Mouse (Mus musculus): ENCODE results near the gene Arhgef3. TPM values are rescaled to one million over a fixed set of nuclear protein-coding genes. Genes with fewer than 3 reads are reported as not detected.

Gene Arhgef3
- polyA plus RNA-seq, 1 experiment from 2014 or later, result 18.5 TPM

DNA sequence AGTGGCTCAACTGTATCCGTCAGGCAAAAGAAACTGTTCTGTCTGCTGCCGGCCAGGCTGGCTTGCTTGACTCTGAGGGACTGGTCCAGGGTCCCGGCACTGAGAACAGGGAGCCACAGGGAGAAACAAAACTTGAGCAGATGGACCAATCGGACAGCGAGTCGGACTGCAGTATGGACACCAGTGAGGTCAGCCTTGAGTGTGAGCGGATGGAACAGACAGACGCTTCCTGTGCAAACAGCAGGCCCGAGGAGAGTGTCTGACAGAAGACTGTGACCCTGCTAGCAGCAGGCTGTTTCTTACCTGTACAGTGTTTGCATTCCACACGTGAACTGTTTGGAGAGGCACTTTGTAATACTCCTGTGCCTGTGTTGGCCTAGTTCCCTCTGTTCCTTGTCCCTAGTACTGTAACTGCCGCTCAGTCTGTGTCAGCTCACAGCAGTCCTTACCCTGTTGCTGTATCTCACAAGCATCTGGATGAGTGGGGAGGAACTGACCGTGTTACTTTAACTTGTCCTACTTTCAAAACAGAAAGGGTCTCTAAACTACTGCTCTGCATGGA, 287.1 kb downstream of the Arhgef3 start:
- peak overlapping the region; percentile 49; the same call in 1 of the 2 replicates for H3K27ac ChIP-seq (ENCODE audit: low read length)
- H3K36me3 ChIP-seq (ENCODE audit: control insufficient read depth, insufficient read depth), result peaks cover 24% of the 10 kb centered on the region

DNA sequence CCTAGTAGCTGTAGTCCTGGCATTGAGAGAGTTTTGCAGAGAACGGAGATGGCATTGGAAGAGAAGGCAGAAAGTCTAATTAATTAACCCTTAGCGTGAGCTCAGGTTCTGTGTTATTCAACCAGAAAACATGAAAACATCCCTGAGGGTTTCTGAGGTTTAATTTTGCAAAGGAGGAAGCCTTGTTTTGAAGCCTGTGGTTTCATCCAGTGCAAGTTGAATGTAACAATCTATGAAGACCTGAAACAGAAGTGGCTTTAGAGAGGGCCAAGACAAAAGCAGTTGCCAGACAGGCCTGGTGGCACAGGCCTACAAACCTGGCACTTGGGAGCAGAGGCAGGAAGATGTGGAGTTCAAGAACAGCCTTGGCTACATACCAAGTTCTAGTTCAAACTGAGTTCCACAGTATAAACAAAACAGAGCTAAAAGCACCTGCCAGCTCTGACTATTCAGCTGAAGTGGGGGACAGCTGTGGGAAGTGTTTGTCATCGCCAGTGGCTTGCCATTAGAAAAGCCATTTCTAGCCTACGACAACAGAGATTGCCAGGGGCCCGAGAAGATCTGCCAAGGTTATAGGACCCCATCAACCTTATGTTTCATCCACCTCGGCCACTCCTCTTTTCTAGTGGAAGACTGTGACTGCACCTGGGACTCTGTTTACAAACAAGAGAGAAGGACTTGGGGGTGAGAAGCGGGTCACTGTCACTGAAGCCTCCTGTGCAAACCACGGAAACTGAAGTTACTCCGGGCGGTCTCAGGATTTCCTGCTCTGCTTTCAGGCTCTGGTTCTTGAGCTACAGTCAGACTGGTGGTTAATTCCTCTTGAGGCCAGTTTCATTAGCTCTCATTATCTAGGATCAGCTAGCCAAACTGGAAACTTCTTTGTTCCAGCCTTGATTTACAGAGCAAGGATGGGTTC, 287.9 kb downstream of the Arhgef3 start:
- Histone ChIP-seq H3K4me3 (ENCODE audit: low read length) (no peak overlapping the region), H3K27me3 (ENCODE audit: control insufficient read depth, insufficient read depth, low read length) (no peaks in the 10 kb centered on the region), H3K9me3 (replicated peaks; ENCODE audit: control insufficient read depth, low read length) (no peaks in the 10 kb centered on the region; the same call in 1 of the 2 replicates), H3K36me3 (ENCODE audit: control insufficient read depth, insufficient read depth) (peaks cover 22% of the 10 kb centered on the region), H3K9ac (ENCODE audit: low read length) (no peak overlapping the region), H3K4me2 (ENCODE audit: low read depth, low read length) (no peak overlapping the region), H3K27ac (ENCODE audit: low read length) (peak overlapping the region; percentile 49), H3K4me1 (ENCODE audit: control insufficient read depth, insufficient read depth, low read length) (peaks cover 6% of the 10 kb centered on the region)
- 59% methylated on average over 10 of the region's 10 CpGs for WGBS
- no peak for ATAC-seq (replicated peaks; ENCODE audit: extremely low read depth, insufficient read depth, low FRiP score)

More for the DNA sequence above, 287.1 kb downstream of the Arhgef3 start:
- H3K4me2 ChIP-seq (ENCODE audit: low read depth, low read length), result no peak overlapping the region
- H3K4me1 ChIP-seq (ENCODE audit: control insufficient read depth, insufficient read depth, low read length), result peaks cover 6% of the 10 kb centered on the region
- H3K27me3 ChIP-seq (ENCODE audit: control insufficient read depth, insufficient read depth, low read length), result no peaks in the 10 kb centered on the region
- no peak for ATAC-seq (replicated peaks; ENCODE audit: extremely low read depth, insufficient read depth, low FRiP score)
- H3K9ac ChIP-seq (ENCODE audit: low read length), result no peak overlapping the region
- H3K9me3 ChIP-seq (replicated peaks; ENCODE audit: control insufficient read depth, low read length), result no peaks in the 10 kb centered on the region; the same call in 1 of the 2 replicates
- WGBS, result 66% methylated on average over 12 of the region's 12 CpGs
- H3K4me3 ChIP-seq (ENCODE audit: low read length), result no peak overlapping the region

DNA sequence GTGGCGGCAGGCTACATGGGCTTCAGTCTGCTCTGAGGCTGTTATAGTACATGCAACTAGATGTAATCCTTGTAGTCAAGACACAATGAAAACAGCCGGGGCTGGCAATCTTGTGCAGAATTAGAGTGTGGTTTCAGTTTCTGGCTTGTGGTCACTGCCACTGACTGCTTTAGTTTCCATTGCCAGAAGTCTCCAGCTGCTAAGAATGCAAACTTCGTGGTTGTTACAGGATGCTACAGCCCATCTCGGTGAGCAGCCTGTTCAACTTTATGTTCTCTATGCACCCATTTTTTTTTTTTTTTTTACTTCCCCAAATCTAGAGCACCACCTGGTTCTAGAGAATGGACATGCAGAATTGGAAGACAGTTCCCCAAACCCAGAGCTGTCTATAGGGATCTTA, 290.8 kb downstream of the Arhgef3 start:
- no peak overlapping the region for H3K9ac ChIP-seq (ENCODE audit: low read length)
- H3K27ac ChIP-seq (ENCODE audit: low read length), result no peak overlapping the region
- 75% methylated on average over 4 of the region's 4 CpGs for WGBS
- peaks cover 17% of the 10 kb centered on the region for H3K36me3 ChIP-seq (ENCODE audit: control insufficient read depth, insufficient read depth)
- peaks cover 5% of the 10 kb centered on the region; the same call in 1 of the 2 replicates for H3K9me3 ChIP-seq (replicated peaks; ENCODE audit: control insufficient read depth, low read length)
- ATAC-seq (replicated peaks; ENCODE audit: extremely low read depth, insufficient read depth, low FRiP score), result no peak
- H3K4me2 ChIP-seq (ENCODE audit: low read depth, low read length), result peak overlapping the region; percentile 3; the same call in 1 of the 2 replicates
- no peaks in the 10 kb centered on the region for H3K27me3 ChIP-seq (ENCODE audit: control insufficient read depth, insufficient read depth, low read length)
- H3K4me3 ChIP-seq (ENCODE audit: low read length), result no peak overlapping the region
- H3K4me1 ChIP-seq (ENCODE audit: control insufficient read depth, insufficient read depth, low read length), result peaks cover 6% of the 10 kb centered on the region

DNA sequence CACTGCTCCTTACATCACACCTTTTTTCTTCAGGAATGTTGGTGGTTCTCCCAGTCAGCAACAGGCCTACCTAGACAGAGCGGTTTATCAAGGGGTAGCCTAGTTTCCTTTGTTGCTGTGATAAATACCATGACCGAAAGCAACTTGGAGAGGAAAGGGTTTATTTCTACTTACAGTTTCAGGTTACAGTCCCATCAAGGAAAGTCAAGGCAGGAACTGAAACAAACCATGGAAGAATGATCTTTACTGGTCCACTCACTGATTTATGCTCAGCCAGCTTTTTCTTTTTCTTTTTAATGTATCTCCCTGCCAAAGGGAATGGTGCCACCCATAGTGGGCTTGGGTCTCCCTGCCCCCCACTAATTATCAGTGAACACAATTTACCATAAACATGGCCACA, 291.2 kb downstream of the Arhgef3 start:
- ATAC-seq (replicated peaks; ENCODE audit: extremely low read depth, insufficient read depth, low FRiP score), result no peak
- Histone ChIP-seq H3K27ac (ENCODE audit: low read length) (no peak overlapping the region), H3K4me3 (ENCODE audit: low read length) (no peak overlapping the region), H3K4me2 (ENCODE audit: low read depth, low read length) (no peak overlapping the region), H3K27me3 (ENCODE audit: control insufficient read depth, insufficient read depth, low read length) (no peaks in the 10 kb centered on the region), H3K36me3 (ENCODE audit: control insufficient read depth, insufficient read depth) (peaks cover 14% of the 10 kb centered on the region), H3K4me1 (ENCODE audit: control insufficient read depth, insufficient read depth, low read length) (peaks cover 6% of the 10 kb centered on the region), H3K9me3 (replicated peaks; ENCODE audit: control insufficient read depth, low read length) (peaks cover 5% of the 10 kb centered on the region; the same call in 1 of the 2 replicates), H3K9ac (ENCODE audit: low read length) (no peak overlapping the region)
- WGBS, result 100% methylated on average over 2 of the region's 2 CpGs

DNA sequence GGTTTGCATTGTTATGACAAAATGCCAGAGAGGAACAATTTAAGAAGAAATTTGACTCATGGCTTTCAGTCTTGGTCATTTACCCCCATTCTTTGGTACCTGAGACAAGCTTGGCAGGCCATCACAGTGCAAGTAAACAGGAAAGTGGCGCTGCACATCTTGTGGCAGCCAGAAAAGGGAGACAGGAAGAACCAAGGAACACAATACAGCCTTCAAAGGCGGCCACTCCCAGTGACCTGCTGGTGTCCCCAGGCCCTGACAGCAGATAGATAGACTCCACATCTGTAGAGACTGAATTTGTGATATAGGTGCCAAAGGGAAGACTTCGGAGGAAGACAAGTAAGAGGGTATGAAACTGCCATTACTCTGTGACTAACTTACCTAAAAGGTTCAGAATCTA, 293.5 kb downstream of the Arhgef3 start:
- no peaks in the 10 kb centered on the region for H3K4me1 ChIP-seq (ENCODE audit: control insufficient read depth, insufficient read depth, low read length)
- no peaks in the 10 kb centered on the region for H3K27me3 ChIP-seq (ENCODE audit: control insufficient read depth, insufficient read depth, low read length)
- WGBS, result 82% methylated on average over 3 of the region's 3 CpGs

DNA sequence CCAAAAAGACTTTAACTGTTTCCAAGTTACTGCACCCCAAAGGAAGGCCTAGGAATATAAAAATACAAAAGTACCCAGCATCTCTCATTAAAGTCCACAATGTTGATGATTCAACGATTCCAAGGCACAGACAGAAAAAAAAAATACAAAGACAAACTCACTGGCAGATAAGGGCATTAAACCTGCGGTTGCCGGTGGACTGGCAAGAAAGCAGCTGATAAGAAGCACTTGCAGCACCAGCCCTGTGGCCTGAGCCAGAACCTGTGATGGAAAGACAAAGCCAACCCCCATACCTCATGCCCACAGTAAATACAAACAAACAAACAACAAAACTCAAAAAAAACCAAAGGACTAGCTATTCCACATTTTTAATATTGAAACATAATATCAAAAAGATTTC, 295.0 kb downstream of the Arhgef3 start:
- ATAC-seq (replicated peaks; ENCODE audit: extremely low read depth, insufficient read depth, low FRiP score), result no peak
- Histone ChIP-seq H3K4me3 (ENCODE audit: low read length) (no peak overlapping the region), H3K27me3 (ENCODE audit: control insufficient read depth, insufficient read depth, low read length) (no peaks in the 10 kb centered on the region), H3K36me3 (ENCODE audit: control insufficient read depth, insufficient read depth) (peaks cover 1% of the 10 kb centered on the region; the same call in 1 of the 2 replicates), H3K9me3 (replicated peaks; ENCODE audit: control insufficient read depth, low read length) (peaks cover 5% of the 10 kb centered on the region; the same call in 1 of the 2 replicates), H3K9ac (ENCODE audit: low read length) (no peak overlapping the region), H3K4me1 (ENCODE audit: control insufficient read depth, insufficient read depth, low read length) (no peaks in the 10 kb centered on the region), H3K27ac (ENCODE audit: low read length) (no peak overlapping the region), H3K4me2 (ENCODE audit: low read depth, low read length) (no peak overlapping the region)
- WGBS, result 35% methylated on average over 3 of the region's 3 CpGs

More for the DNA sequence above, 293.5 kb downstream of the Arhgef3 start:
- no peak overlapping the region for H3K27ac ChIP-seq (ENCODE audit: low read length)
- no peak overlapping the region for H3K9ac ChIP-seq (ENCODE audit: low read length)
- ATAC-seq (replicated peaks; ENCODE audit: extremely low read depth, insufficient read depth, low FRiP score), result no peak
- no peak overlapping the region for H3K4me3 ChIP-seq (ENCODE audit: low read length)
- peaks cover 14% of the 10 kb centered on the region for H3K36me3 ChIP-seq (ENCODE audit: control insufficient read depth, insufficient read depth)
- peaks cover 5% of the 10 kb centered on the region; the same call in 1 of the 2 replicates for H3K9me3 ChIP-seq (replicated peaks; ENCODE audit: control insufficient read depth, low read length)
- H3K4me2 ChIP-seq (ENCODE audit: low read depth, low read length), result no peak overlapping the region

DNA sequence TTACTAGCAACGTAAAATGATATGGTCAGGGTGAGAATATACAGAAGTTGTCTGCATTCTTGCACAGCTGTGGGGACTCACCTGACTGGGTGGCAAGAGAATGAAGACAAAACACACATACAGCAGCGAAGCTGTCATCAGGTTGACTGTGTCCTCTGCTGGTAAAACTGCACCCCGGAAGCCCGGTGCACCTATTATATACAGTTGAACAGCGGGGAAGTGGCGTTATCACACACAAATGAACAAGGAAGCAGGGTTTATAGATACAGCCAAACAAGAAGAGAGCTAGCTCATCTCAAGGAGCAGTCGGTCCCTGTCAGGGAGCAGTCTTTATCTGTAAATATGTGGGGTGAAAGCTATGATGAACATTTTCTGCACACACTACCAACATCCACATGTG, 296.8 kb downstream of the Arhgef3 start:
- H3K9ac ChIP-seq (ENCODE audit: low read length), result no peak overlapping the region
- 78% methylated on average over 7 of the region's 7 CpGs for WGBS
- no peak overlapping the region for H3K27ac ChIP-seq (ENCODE audit: low read length)
- H3K4me1 ChIP-seq (ENCODE audit: control insufficient read depth, insufficient read depth, low read length), result no peaks in the 10 kb centered on the region
- no peak overlapping the region for H3K4me2 ChIP-seq (ENCODE audit: low read depth, low read length)
- H3K4me3 ChIP-seq (ENCODE audit: low read length), result no peak overlapping the region
- H3K9me3 ChIP-seq (replicated peaks; ENCODE audit: control insufficient read depth, low read length), result peaks cover 5% of the 10 kb centered on the region; the same call in 1 of the 2 replicates
- H3K27me3 ChIP-seq (ENCODE audit: control insufficient read depth, insufficient read depth, low read length), result no peaks in the 10 kb centered on the region
- H3K36me3 ChIP-seq (ENCODE audit: control insufficient read depth, insufficient read depth), result no peaks in the 10 kb centered on the region
- no peak for ATAC-seq (replicated peaks; ENCODE audit: extremely low read depth, insufficient read depth, low FRiP score)

DNA sequence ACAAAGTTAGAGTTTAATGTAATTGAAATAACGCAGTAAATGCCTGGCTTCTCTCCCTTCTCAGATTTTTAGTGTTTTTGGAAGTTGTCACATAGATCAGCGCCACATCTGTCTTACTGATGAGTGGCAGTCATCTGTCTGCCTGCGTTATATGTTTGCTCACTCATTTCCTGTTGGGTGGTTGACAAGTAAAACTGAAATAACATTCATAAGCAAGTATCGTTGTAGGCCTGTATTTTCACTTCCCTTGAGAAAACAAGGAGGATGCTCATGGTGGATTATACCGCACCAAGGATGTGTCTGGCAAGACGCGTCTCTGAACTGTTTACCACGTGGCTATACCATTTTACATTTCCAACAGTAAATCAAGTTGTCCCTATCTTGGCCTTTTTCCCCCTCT, 298.0 kb downstream of the Arhgef3 start:
- no peak overlapping the region for H3K27ac ChIP-seq (ENCODE audit: low read length)
- ATAC-seq (replicated peaks; ENCODE audit: extremely low read depth, insufficient read depth, low FRiP score), result no peak
- no peak overlapping the region for H3K4me2 ChIP-seq (ENCODE audit: low read depth, low read length)
- no peak overlapping the region for H3K9ac ChIP-seq (ENCODE audit: low read length)
- no peak overlapping the region for H3K4me3 ChIP-seq (ENCODE audit: low read length)
- H3K9me3 ChIP-seq (replicated peaks; ENCODE audit: control insufficient read depth, low read length), result 0 out of 2 replicates have a peak, but pooled peaks cover 5% of the 10 kb centered on the region
- no peaks in the 10 kb centered on the region for H3K4me1 ChIP-seq (ENCODE audit: control insufficient read depth, insufficient read depth, low read length)
- WGBS, result 73% methylated on average over 8 of the region's 8 CpGs
- H3K27me3 ChIP-seq (ENCODE audit: control insufficient read depth, insufficient read depth, low read length), result no peaks in the 10 kb centered on the region
- H3K36me3 ChIP-seq (ENCODE audit: control insufficient read depth, insufficient read depth), result no peaks in the 10 kb centered on the region

DNA sequence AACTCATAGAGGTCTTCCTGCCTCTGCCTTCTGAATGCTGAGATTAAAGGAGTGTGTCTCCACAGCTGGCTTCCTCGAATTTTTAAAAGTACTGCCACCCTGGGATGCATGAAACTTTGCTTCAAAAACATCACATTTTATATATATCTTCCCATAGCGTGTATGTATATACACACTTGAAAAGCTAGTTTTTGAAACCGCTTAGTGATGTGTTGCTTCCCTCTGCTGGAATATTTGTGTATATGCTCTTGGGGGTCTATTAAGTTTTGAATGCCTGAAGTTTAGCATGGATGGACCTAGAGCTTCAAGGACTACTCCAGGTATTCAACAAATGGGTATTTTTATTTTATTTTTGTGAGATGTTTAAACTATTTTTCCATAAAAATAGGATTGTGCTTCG, 299.3 kb downstream of the Arhgef3 start:
- H3K4me1 ChIP-seq (ENCODE audit: control insufficient read depth, insufficient read depth, low read length), result no peaks in the 10 kb centered on the region
- no peak overlapping the region for H3K27ac ChIP-seq (ENCODE audit: low read length)
- no peaks in the 10 kb centered on the region for H3K36me3 ChIP-seq (ENCODE audit: control insufficient read depth, insufficient read depth)
- no peak overlapping the region for H3K4me3 ChIP-seq (ENCODE audit: low read length)
- no peaks in the 10 kb centered on the region for H3K27me3 ChIP-seq (ENCODE audit: control insufficient read depth, insufficient read depth, low read length)
- H3K4me2 ChIP-seq (ENCODE audit: low read depth, low read length), result no peak overlapping the region
- ATAC-seq (replicated peaks; ENCODE audit: extremely low read depth, insufficient read depth, low FRiP score), result no peak
- no peak overlapping the region for H3K9ac ChIP-seq (ENCODE audit: low read length)
- WGBS, result 34% methylated on average over 4 of the region's 4 CpGs
- H3K9me3 ChIP-seq (replicated peaks; ENCODE audit: control insufficient read depth, low read length), result 0 out of 2 replicates have a peak, but pooled peaks cover 5% of the 10 kb centered on the region

Measured in heart, embryonic 16.5 days (tissue).